Mouse (Mus musculus) hindbrain, embryonic 11.5 days (tissue): ENCODE measurements around the gene Fyttd1. TPM values are rescaled to one million over a fixed set of nuclear protein-coding genes. Genes with fewer than 3 reads are reported as not detected.
"Not testable (repeated sequence)": the region's sequence is repeated elsewhere in the genome, so short reads cannot be mapped to it uniquely, and the experiment has no call there.

Source experiments
- ATAC-seq: fragments of 200-750 bp; cut with Nextera tagmentation; 2 replicates; pipeline ENCODE4 v1.8.0; 2017; ENCODE audit warnings: mild to moderate bottlenecking, moderate TSS enrichment, moderate library complexity; ENCODE audit not compliant: low FRiP score
- DNase-seq: peaks from one replicate; pipeline ENCODE4 v3.0.0-alpha.2; 2015; ENCODE audit warnings: low spot score
- H3K27ac ChIP-seq: fragments of 300-500 bp; sonication (generic); 2 replicates; pipeline ENCODE4 v1.5.1; 2014; ENCODE audit warnings: mild to moderate bottlenecking, low read depth, low read length
- H3K27me3 ChIP-seq: fragments of 300-500 bp; sonication (generic); 2 replicates; pipeline ENCODE4 v1.6.1; 2014; ENCODE audit warnings: mild to moderate bottlenecking, low read length, moderate library complexity, mixed read lengths; ENCODE audit not compliant: control insufficient read depth, insufficient read depth
- H3K36me3 ChIP-seq: fragments of 300-500 bp; sonication (generic); 2 replicates; pipeline ENCODE4 v1.6.1; 2014; ENCODE audit warnings: mild to moderate bottlenecking, low read length, moderate library complexity, mixed read lengths; ENCODE audit not compliant: control insufficient read depth, insufficient read depth
- H3K4me1 ChIP-seq: fragments of 300-500 bp; sonication (generic); replicated peaks from 2 replicates; pipeline ENCODE4 v1.6.1; 2014; ENCODE audit warnings: low read length, mixed read lengths; ENCODE audit not compliant: control insufficient read depth, insufficient read depth
- H3K4me2 ChIP-seq: fragments of 300-500 bp; sonication (generic); replicated peaks from 2 replicates; pipeline ENCODE4 v1.6.1; 2014; ENCODE audit warnings: mild to moderate bottlenecking, low read depth, low read length
- H3K4me3 ChIP-seq: fragments of 300-500 bp; sonication (generic); 2 replicates; pipeline ENCODE4 v1.5.1; 2014; ENCODE audit warnings: low read depth, low read length
- H3K9ac ChIP-seq: fragments of 300-500 bp; sonication (generic); 2 replicates; pipeline ENCODE4 v1.6.1; 2014; ENCODE audit warnings: low read depth, low read length
- H3K9me3 ChIP-seq: fragments of 300-500 bp; sonication (generic); 2 replicates; pipeline ENCODE4 v1.6.1; 2016; ENCODE audit warnings: low read length; ENCODE audit not compliant: control insufficient read depth
- WGBS: fragments of 180-500 bp; shearing (Covaris S2); extraction: QIAGEN DNeasy Blood & Tissue Kit; methylation state at CpG from one replicate; pipeline ENCODE4 v1.1.7; 2014; 5-methylcytosine and 5-hydroxymethylcytosine counted together
- polyA plus RNA-seq: library from polyadenylated mRNA; unstranded; fragments of >200 nt; fragmentation: Nextera tagmentation; extraction: Ambion mirVana; gene quantifications from 2 replicates; pipeline ENCODE4 v1.2.1, GENCODE M21; 2014

Fyttd1 gene
- polyA plus RNA-seq, 1 experiment from 2014 or later: 141 TPM

DNA sequence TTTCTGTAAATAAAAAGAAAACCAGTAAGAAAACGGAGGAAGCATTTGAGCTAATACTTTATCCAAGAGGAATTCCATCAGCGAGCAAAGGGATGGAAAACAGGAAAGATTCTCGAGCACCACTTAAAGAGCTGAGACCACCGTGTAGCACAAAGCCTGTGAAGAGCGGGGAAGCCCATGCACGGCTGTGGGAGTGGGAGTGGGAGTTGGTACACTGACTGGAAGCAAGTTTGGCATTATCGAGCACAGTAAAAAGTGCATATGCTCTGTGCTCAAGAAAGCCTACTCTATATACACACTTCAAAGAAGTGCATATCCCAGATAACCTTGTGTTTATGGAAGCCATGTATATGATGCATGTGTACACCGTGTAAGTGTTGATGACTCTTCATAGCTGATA, 49.7 kb downstream of the Fyttd1 start:
- H3K4me2 ChIP-seq: no peak overlapping the region
- 93% methylated on average over 8 of the region's 8 CpGs for WGBS
- H3K9me3 ChIP-seq: no peaks in the 10 kb centered on the region
- no peaks in the 10 kb centered on the region for H3K27me3 ChIP-seq
- no peak overlapping the region for H3K27ac ChIP-seq
- H3K9ac ChIP-seq: no peak overlapping the region
- H3K4me1 ChIP-seq: no peaks in the 10 kb centered on the region
- no peak for DNase-seq
- no peak for ATAC-seq
- H3K4me3 ChIP-seq: no peak overlapping the region
- H3K36me3 ChIP-seq: no peaks in the 10 kb centered on the region

DNA sequence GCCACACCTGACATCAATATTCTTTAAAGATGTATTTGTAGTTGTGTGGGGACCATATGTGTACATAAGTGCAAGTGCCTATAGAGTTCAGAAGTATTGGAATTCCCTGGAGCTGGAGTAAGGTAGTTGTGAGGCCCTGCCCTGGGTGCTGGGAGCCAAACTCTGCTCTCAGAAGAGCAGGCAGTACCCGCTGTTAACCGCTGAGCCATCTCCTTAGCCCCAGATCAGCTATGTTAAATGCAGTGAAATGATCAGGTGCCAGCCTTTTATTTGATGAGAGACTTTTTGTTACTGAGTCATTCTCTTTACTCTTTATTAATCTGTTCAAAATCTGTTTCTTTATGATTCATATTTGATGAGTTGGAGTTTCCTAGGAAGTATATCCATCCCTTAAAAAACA, 52.6 kb downstream of the Fyttd1 start:
- no peak overlapping the region for H3K4me2 ChIP-seq
- H3K27me3 ChIP-seq: no peaks in the 10 kb centered on the region
- 19% methylated on average over 2 of the region's 2 CpGs for WGBS
- H3K27ac ChIP-seq: no peak overlapping the region
- H3K4me3 ChIP-seq: no peak overlapping the region
- ATAC-seq (no peak), DNase-seq (no peak)
- H3K9me3 ChIP-seq: no peaks in the 10 kb centered on the region
- H3K36me3 ChIP-seq: no peaks in the 10 kb centered on the region
- H3K9ac ChIP-seq: no peak overlapping the region
- no peaks in the 10 kb centered on the region for H3K4me1 ChIP-seq

DNA sequence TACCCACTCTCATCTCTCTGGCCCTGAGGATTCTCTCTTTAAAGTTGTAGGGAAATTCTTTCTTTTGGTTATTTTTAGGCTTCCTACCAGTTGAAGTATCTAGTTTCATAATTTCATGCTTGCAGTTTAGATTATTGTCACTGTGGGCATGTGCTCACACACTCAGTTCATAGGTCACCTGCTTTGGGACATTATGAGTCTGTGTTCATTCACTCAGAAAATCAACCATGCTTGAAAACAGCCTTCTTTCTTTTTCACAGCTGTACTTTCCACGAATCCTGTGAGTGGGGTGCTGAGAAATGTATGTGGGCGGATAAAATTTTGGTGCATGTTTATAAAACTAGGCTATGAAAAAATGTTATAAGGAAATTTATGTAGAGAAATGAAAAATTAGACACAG, 57.2 kb downstream of the Fyttd1 start:
- no peak overlapping the region for H3K9ac ChIP-seq
- no peaks in the 10 kb centered on the region for H3K36me3 ChIP-seq
- no peak overlapping the region for H3K4me3 ChIP-seq
- no peak for DNase-seq
- H3K27ac ChIP-seq: no peak overlapping the region
- no peaks in the 10 kb centered on the region for H3K4me1 ChIP-seq
- H3K27me3 ChIP-seq: no peaks in the 10 kb centered on the region
- no peak overlapping the region for H3K4me2 ChIP-seq
- H3K9me3 ChIP-seq: no peaks in the 10 kb centered on the region
- WGBS: 75% methylated on average over 2 of the region's 2 CpGs
- ATAC-seq: no peak

DNA sequence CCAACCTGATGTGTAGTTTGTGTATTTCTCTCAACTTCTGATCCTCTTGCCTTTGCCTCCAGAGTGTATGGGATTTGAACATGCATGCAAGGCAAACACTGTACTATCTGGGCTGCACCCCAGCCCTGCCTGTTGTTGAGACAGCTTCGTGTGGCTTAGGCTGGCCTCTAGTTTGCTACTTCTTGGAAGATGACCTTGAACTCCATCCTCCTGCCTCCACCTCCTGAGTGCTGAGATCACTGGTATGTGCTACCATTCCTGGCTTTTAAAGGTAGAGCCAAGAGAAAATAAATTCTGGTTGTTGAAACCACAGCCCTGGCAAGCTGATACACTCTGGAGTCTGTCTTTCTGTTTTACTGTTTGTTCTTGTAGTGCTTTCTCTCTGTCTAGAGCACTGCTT, 57.8 kb downstream of the Fyttd1 start:
- Histone ChIP-seq H3K4me2 (no peak overlapping the region), H3K4me3 (no peak overlapping the region), H3K9me3 (no peaks in the 10 kb centered on the region), H3K27me3 (no peaks in the 10 kb centered on the region), H3K9ac (no peak overlapping the region), H3K36me3 (no peaks in the 10 kb centered on the region), H3K4me1 (no peaks in the 10 kb centered on the region), H3K27ac (no peak overlapping the region)
- 68% methylated on average over 1 of the region's 1 CpGs for WGBS
- ATAC-seq: no peak
- no peak for DNase-seq

DNA sequence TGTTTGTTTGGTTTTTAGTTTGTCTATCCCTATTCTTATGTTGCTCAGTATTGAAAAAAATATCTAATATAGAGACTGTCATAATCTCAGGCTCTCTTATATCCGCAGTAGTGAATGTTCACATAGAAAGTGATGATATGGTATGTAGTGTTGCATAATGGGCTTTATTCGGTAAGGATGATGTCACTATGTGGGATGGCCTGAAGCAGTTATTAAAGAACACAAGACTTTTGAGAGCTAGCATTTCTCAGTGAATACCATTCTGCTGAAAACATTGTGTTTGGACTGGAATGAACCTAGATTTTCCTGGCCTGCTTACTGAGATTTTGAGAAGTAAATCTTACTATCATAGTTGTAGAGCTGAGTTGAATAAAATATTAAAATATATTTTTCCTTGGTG, 60.1 kb downstream of the Fyttd1 start:
- Histone ChIP-seq H3K27ac (no peak overlapping the region), H3K36me3 (no peaks in the 10 kb centered on the region), H3K27me3 (no peaks in the 10 kb centered on the region), H3K9me3 (no peaks in the 10 kb centered on the region), H3K4me3 (no peak overlapping the region), H3K4me1 (no peaks in the 10 kb centered on the region), H3K9ac (no peak overlapping the region), H3K4me2 (no peak overlapping the region)
- DNase-seq (no peak), ATAC-seq (no peak)
- 90% methylated on average over 2 of the region's 2 CpGs for WGBS

DNA sequence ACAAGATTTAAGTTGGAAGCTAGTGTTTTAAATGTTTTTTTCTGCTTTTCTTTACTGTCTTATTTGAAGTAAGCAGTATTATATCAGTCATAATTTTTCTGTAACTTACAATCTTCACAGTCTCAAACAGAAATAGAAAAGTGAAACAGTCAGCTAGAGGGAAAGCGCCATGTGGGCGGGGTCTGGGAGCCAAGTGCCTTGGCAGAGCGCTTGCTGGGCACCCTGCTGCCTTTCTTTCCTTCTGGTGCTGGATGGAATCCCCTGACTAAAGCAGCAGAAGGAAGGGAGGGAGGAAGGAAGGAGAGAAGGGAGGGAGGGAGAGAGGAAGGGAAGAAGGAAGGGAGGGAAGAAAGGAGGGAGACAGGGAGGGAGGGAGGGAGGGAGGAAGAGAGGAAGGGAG, 62.0 kb downstream of the Fyttd1 start:
- DNase-seq: not testable (repeated sequence)

DNA sequence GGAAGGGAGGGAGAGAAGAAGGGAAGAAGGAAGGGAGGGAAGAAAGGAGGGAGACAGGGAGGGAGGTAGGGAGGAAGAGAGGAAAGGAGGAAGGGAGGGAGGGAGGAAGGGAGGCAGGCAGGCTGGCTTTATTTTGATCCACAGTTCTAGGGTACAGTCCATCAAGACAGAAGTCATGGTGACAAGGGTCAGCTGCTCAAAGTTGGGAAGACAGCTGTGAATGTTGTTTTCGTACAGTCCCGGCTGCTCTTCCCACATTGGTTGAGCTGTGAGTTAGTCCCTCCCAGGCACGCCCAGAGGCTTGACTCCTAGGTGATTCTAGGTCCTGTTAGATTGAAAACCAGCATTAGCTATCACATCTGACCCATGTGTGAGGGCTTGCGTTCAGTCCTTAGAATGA, 62.4 kb downstream of the Fyttd1 start:
- not testable (repeated sequence) for H3K4me3 ChIP-seq, H3K4me1 ChIP-seq, H3K36me3 ChIP-seq, H3K27me3 ChIP-seq, H3K9ac ChIP-seq, H3K9me3 ChIP-seq, DNase-seq, ATAC-seq, H3K27ac ChIP-seq, H3K4me2 ChIP-seq
- WGBS: 97% methylated on average over 3 of the region's 4 CpGs

More for the DNA sequence above, 62.0 kb downstream of the Fyttd1 start:
- WGBS: 31% methylated on average over 3 of the region's 3 CpGs
- H3K9me3 ChIP-seq, H3K27me3 ChIP-seq, H3K27ac ChIP-seq, H3K36me3 ChIP-seq, H3K4me3 ChIP-seq, H3K9ac ChIP-seq, H3K4me1 ChIP-seq, H3K4me2 ChIP-seq, ATAC-seq: not testable (repeated sequence)

DNA sequence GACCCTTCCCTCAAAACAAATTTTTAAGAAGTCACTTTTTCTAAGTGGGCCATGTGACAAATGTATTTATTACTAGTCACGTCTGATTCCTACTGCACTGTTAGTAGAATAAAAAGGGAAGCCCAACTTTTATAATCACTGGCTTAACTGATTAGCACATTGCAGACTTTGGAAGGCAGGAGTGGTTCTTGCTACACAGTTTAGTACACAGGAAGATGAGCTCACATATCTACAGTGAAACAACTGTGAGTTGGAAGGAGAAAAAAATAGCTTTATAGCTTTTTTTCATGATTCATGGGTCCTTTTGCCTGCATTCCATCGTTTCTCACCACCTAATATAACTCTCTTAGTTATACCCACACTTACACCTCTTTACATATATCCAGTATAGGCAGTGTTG, 63.9 kb downstream of the Fyttd1 start:
- H3K9me3 ChIP-seq, H3K27ac ChIP-seq, H3K4me2 ChIP-seq, DNase-seq, H3K4me3 ChIP-seq, H3K4me1 ChIP-seq, H3K36me3 ChIP-seq, H3K9ac ChIP-seq, ATAC-seq, H3K27me3 ChIP-seq: not testable (repeated sequence)
- 89% methylated on average over 1 of the region's 2 CpGs for WGBS

DNA sequence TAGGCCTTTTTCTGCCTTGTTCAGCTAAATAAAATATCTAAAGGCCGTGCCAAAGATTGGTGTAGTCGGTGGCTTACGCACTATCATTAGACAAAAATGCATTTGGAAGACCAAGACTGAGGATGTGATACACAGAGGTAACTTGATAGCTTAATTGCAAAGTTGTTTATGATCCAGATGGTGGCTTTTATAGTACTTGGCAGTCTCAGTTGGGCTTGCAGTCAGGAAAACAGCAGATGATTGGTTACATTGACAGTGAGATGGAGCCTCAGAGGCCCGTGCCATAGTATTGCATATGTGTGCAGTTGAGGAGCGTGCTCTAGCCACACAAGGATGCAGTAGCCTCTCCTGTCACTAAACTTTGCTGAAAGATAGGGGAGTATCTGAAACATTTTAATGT, 65.4 kb downstream of the Fyttd1 start:
- no peak overlapping the region for H3K27ac ChIP-seq
- H3K4me2 ChIP-seq: no peak overlapping the region
- no peaks in the 10 kb centered on the region for H3K27me3 ChIP-seq
- no peak overlapping the region for H3K9ac ChIP-seq
- DNase-seq (no peak), ATAC-seq (no peak)
- H3K4me1 ChIP-seq: no peaks in the 10 kb centered on the region
- H3K4me3 ChIP-seq: no peak overlapping the region
- H3K9me3 ChIP-seq: no peaks in the 10 kb centered on the region
- H3K36me3 ChIP-seq: no peaks in the 10 kb centered on the region
- 90% methylated on average over 5 of the region's 5 CpGs for WGBS
